Mouse (Mus musculus) kidney, adult 9 months (tissue): ENCODE results near the gene Pgs1.

ENCODE experiments used
- DNase-seq: peaks from one replicate; pipeline ENCODE4 v3.0.0; 2022

Gene Pgs1

GRCm38 (mm10) chr11:118004217-118004616 is 18.1 kb downstream of the Pgs1 start:
- peak; percentile 45 for DNase-seq

GRCm38 (mm10) chr11:118007460-118008143 is 21.5 kb downstream of the Pgs1 start:
- DNase-seq = no peak

GRCm38 (mm10) chr11:118008144-118008805 is 22.2 kb downstream of the Pgs1 start:
- DNase-seq = no peak

- no peak for DNase-seq
Observed at GRCm38 (mm10) chr11:118008843-118009242, 22.8 kb downstream of the Pgs1 start.

GRCm38 (mm10) chr11:118009865-118010571 is 23.9 kb downstream of the Pgs1 start:
- peak; percentile 25 for DNase-seq

GRCm38 (mm10) chr11:118012595-118012994 is 26.5 kb downstream of the Pgs1 start:
- DNase-seq = no peak

GRCm38 (mm10) chr11:118013339-118013738 is 27.2 kb downstream of the Pgs1 start:
- no peak for DNase-seq

- no peak for DNase-seq
Observed at GRCm38 (mm10) chr11:118014391-118014995, 28.4 kb downstream of the Pgs1 start.

GRCm38 (mm10) chr11:118015381-118016145 is 29.5 kb downstream of the Pgs1 start:
- DNase-seq = no peak

GRCm38 (mm10) chr11:118018328-118018727 is 32.2 kb downstream of the Pgs1 start:
- peak; percentile 28 for DNase-seq

- peak; percentile 82 for DNase-seq
Observed at GRCm38 (mm10) chr11:118021806-118022205, 35.7 kb downstream of the Pgs1 start.

GRCm38 (mm10) chr11:118023475-118023874 is 37.4 kb downstream of the Pgs1 start:
- DNase-seq = no peak

GRCm38 (mm10) chr11:118024111-118024510 is 38.0 kb downstream of the Pgs1 start:
- no peak for DNase-seq

- DNase-seq = no peak
Observed at GRCm38 (mm10) chr11:118029170-118029569, 43.1 kb downstream of the Pgs1 start.

- DNase-seq = no peak
Observed at GRCm38 (mm10) chr11:118031134-118031533, 45.0 kb downstream of the Pgs1 start.

- DNase-seq = no peak
Observed at GRCm38 (mm10) chr11:118034395-118034794, 48.3 kb downstream of the Pgs1 start.

- no peak for DNase-seq
Observed at GRCm38 (mm10) chr11:118035068-118035467, 49.0 kb downstream of the Pgs1 start.

- no peak for DNase-seq
Observed at GRCm38 (mm10) chr11:118042791-118043190, 56.7 kb downstream of the Pgs1 start.

- peak; percentile 70 for DNase-seq
Observed at GRCm38 (mm10) chr11:118043293-118043907, 57.3 kb downstream of the Pgs1 start.

GRCm38 (mm10) chr11:118049641-118050040 is 63.5 kb downstream of the Pgs1 start:
- peak; percentile 49 for DNase-seq

- DNase-seq = peak; percentile 84
Observed at GRCm38 (mm10) chr11:118050174-118050573, 64.1 kb downstream of the Pgs1 start.

GRCm38 (mm10) chr11:118058367-118058766 is 72.3 kb downstream of the Pgs1 start:
- DNase-seq = no peak
